Mouse (Mus musculus) liver, embryonic 11.5 days (tissue): ENCODE measurements around the gene Ddah2. TPM values are rescaled to one million over a fixed set of nuclear protein-coding genes. Genes with fewer than 3 reads are reported as not detected.

Experiments used
- ATAC-seq: fragments of 200-750 bp; cut with Nextera tagmentation; replicated peaks from 2 replicates; pipeline ENCODE4 v1.8.0; 2017; ENCODE audit warnings: moderate number of reproducible peaks, mild to moderate bottlenecking, moderate TSS enrichment, moderate library complexity; ENCODE audit not compliant: low FRiP score
- DNase-seq: peaks from one replicate; pipeline ENCODE4 v3.0.0-alpha.2; 2017; ENCODE audit warnings: low spot score
- H3K27ac ChIP-seq: fragments of 300-500 bp; sonication (generic); 2 replicates; pipeline ENCODE4 v1.5.1; 2014; ENCODE audit warnings: mild to moderate bottlenecking, low read depth, low read length, control low read depth
- H3K27me3 ChIP-seq: fragments of 300-500 bp; sonication (generic); replicated peaks from 2 replicates; pipeline ENCODE4 v1.6.1; 2014; ENCODE audit warnings: low read length, mixed read lengths; ENCODE audit not compliant: control insufficient read depth, insufficient read depth
- H3K36me3 ChIP-seq: fragments of 300-500 bp; sonication (generic); 2 replicates; pipeline ENCODE4 v1.6.1; 2014; ENCODE audit warnings: mild to moderate bottlenecking, low read length, moderate library complexity, mixed read lengths; ENCODE audit not compliant: control insufficient read depth, insufficient read depth
- H3K4me1 ChIP-seq: fragments of 300-500 bp; sonication (generic); replicated peaks from 2 replicates; pipeline ENCODE4 v1.6.1; 2014; ENCODE audit warnings: low read length, mixed read lengths; ENCODE audit not compliant: control insufficient read depth, insufficient read depth
- H3K4me2 ChIP-seq: fragments of 300-500 bp; sonication (generic); 2 replicates; pipeline ENCODE4 v1.6.1; 2014; ENCODE audit warnings: mild to moderate bottlenecking, control low read depth, moderate library complexity
- H3K4me3 ChIP-seq: fragments of 300-500 bp; sonication (generic); 2 replicates; pipeline ENCODE4 v1.5.1; 2014; ENCODE audit warnings: low read depth, low read length, control low read depth
- H3K9ac ChIP-seq: fragments of 300-500 bp; sonication (generic); 2 replicates; pipeline ENCODE4 v1.6.1; 2014; ENCODE audit warnings: low read depth, low read length, control low read depth
- H3K9me3 ChIP-seq: fragments of 300-500 bp; sonication (generic); 2 replicates; pipeline ENCODE4 v1.6.1; 2016; ENCODE audit warnings: low read length, inconsistent platforms, mixed read lengths; ENCODE audit not compliant: control insufficient read depth
- WGBS: fragments of 180-500 bp; shearing (Covaris S2); extraction: QIAGEN DNeasy Blood & Tissue Kit; methylation state at CpG from one replicate; pipeline ENCODE4 v1.1.7; 2014; 5-methylcytosine and 5-hydroxymethylcytosine counted together
- polyA plus RNA-seq: library from polyadenylated mRNA; unstranded; fragments of >200 nt; fragmentation: Nextera tagmentation; extraction: Ambion mirVana; gene quantifications from 2 replicates; pipeline ENCODE4 v1.2.1, GENCODE M21; 2014

Gene Ddah2
- polyA plus RNA-seq, 1 experiment from 2014 or later: 132 TPM

DNA sequence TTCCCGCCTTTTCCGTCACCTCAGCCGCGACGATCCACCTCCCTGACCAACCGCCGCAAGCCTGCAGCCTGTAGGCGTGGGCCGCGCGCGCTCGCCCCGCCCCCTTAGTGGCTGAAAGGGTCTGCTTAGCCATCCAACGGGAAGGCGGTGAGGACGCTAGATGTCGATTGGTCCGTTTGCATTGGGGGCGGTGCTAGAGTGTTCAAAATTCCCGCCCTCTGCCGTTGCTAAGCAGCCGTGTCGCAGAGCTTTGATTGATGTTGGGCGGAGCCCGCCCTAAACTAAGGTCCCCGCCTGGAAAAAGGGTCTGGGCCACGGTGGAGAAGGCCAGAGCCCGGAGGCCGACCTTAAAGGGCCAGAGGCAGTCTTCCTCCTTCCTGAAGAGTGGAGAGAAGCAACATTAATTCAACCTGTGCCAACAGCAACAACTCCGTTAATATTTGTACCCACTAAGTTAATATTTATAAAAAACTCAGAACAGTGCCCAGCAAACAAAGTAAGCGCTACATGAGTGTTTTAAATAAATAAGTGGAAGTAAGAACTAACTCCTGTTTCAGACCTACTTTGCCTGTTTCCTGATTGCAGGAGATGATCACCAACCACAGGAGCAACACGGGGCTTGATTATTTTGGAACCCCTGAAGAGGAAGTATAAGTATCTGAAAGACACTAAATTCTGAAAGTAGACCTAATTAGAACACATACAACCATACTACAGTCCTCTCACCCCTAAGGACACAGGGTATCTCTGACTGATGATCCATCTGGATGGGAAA lies 12.0 kb upstream of the Ddah2 start, which contains the start of gene Msh5:
Msh5 (minus strand) TSS at position 65 of the 775 bp plus-strand sequence.
- Histone ChIP-seq H3K4me3 (peak within 1 kb of the TSS; percentile 72), H3K27ac (peak within 1 kb of the TSS; percentile 96), H3K36me3 (no peaks in the 10 kb centered on the region), H3K27me3 (no peaks in the 10 kb centered on the region), H3K4me2 (peak within 1 kb of the TSS; percentile 99), H3K9ac (peak within 1 kb of the TSS; percentile 93), H3K4me1 (peaks cover 58% of the 10 kb centered on the region), H3K9me3 (no peaks in the 10 kb centered on the region)
- DNase-seq (peak; percentile 99), ATAC-seq (peak; percentile 89)
- 3% methylated on average over 33 of the region's 33 CpGs for WGBS

DNA sequence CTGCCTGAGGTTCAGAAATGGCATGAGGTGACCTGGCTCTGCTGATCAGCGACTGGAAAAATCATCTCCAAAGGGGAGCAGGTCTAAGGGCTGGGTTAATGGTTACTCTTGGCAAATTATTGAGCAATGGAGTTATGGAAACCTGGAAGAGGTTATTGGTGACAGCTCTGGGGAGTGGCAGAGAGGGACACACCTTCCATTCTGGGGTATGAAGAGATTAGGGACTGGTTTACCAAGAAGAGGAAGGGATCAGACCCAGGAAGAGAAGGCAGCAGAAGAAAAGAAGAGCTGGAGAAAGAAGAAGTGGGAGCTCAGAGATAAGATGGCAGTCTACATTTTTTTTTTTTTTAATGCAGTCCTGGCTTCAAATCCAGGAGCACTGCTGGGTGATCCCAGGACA lies 11.1 kb upstream of the Ddah2 start:
- H3K4me1 ChIP-seq: peaks cover 65% of the 10 kb centered on the region
- no peaks in the 10 kb centered on the region for H3K9me3 ChIP-seq
- peak overlapping the region; percentile 87 for H3K27ac ChIP-seq
- H3K27me3 ChIP-seq: no peaks in the 10 kb centered on the region
- H3K4me3 ChIP-seq: peak overlapping the region; percentile 36
- 16% methylated on average over 1 of the region's 1 CpGs for WGBS
- peak overlapping the region; percentile 64 for H3K9ac ChIP-seq
- DNase-seq (no peak), ATAC-seq (no peak)
- H3K36me3 ChIP-seq: peaks cover 3% of the 10 kb centered on the region
- H3K4me2 ChIP-seq: peak overlapping the region; percentile 99

DNA sequence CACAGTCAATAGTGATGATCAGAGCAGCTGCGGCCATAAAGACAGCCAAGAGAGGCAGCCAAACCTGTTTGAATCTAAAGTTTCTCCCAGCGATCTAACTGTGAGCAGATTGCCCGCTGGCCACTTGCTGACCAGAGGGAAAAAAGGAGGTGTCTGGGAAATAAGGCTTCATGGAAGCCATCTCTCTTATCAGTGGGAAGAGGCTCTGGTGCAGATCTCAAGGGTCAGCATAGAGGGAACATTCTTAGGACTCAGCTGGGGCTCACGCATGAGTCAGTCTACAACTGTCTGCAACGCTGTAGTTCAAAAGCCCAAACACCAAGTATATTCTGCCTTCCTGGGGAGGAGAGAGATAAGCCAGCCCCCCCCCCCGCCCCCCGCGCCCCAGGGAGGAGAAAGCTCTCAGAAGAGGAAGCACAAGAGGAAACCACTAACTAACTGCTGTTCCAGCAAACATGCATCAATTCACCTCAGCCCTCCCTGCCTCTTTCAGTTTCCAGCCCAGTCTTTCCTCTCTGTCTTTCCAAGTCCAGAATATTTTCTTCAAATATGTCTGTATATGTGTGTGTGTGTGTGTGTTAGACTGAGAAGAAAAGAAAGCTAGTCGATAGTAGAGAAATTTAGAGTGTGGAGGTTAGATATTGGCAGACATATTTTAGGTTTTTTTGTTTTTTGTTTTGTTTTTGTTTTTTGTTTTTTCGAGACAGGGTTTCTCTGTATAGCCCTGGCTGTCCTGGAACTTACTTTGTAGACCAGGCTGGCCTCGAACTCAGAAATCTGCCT lies 10.5 kb upstream of the Ddah2 start:
- ATAC-seq (no peak), DNase-seq (peak; percentile 71)
- Histone ChIP-seq H3K27ac (peak overlapping the region; percentile 87), H3K9ac (peak overlapping the region; percentile 86), H3K4me1 (peaks cover 68% of the 10 kb centered on the region), H3K4me2 (peak overlapping the region; percentile 99), H3K9me3 (no peaks in the 10 kb centered on the region), H3K4me3 (peak overlapping the region; percentile 36), H3K27me3 (no peaks in the 10 kb centered on the region), H3K36me3 (peaks cover 9% of the 10 kb centered on the region)
- WGBS: 12% methylated on average over 11 of the region's 11 CpGs

DNA sequence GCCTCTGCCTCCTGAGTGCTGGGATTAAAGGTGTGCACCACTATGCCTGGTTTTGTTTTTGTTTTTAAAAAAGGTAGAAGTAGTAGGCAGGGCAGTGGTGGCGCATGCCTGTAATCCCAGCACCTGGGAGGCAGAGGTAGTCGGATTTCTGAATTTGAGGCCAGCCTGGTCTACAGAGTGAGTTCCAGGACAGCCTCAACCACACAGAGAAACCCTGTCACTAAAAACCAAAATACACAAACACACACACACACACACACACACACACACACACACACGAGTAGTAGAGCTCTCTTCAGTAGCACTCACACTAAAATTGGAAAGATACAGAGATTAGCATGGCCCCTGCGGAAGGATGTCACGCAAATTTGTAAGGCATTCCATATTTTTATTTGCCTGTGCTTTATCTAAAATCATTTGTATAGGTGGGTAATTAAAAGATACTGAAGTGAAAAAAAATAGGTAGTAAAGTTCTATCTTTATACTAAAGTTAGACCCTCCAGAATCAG lies 9.8 kb upstream of the Ddah2 start:
- H3K36me3 ChIP-seq: peaks cover 14% of the 10 kb centered on the region
- H3K4me2 ChIP-seq: peak overlapping the region; percentile 99
- H3K4me3 ChIP-seq: peak overlapping the region; percentile 81; the same call in 1 of the 2 replicates
- H3K9me3 ChIP-seq: no peaks in the 10 kb centered on the region
- peak overlapping the region; percentile 87 for H3K27ac ChIP-seq
- H3K27me3 ChIP-seq: no peaks in the 10 kb centered on the region
- ATAC-seq (no peak), DNase-seq (no peak)
- H3K9ac ChIP-seq: peak overlapping the region; percentile 86
- 44% methylated on average over 5 of the region's 5 CpGs for WGBS
- peaks cover 61% of the 10 kb centered on the region for H3K4me1 ChIP-seq

DNA sequence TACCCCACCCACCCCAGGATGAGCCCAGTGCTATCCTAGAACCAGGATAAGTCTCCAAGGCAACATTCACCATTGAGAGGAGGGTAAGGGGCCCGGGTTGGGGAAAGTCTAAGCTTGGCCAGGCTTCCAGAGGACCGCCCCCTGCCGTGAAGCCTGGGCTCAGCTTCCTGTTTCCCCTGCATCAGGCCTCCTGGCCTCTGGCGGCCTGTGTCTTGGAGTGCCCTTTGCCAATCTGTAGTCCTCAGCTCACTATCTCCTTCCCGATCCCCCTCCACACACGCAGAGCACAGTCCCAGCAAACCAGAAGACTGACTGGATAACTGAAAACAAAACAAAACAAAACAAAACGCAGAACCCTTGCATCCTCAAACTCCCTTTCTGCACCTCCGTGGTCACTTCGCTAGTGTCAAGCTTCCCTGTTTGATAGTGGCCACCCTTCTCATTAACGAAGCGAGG lies 9.2 kb upstream of the Ddah2 start, which contains the start of gene Clic1:
Clic1 (plus strand) TSS at position 406 of the 456 bp plus-strand sequence.
- Histone ChIP-seq H3K4me1 (peaks cover 55% of the 10 kb centered on the region), H3K27ac (peak within 1 kb of the TSS; percentile 87), H3K9me3 (no peaks in the 10 kb centered on the region), H3K27me3 (no peaks in the 10 kb centered on the region), H3K36me3 (peaks cover 19% of the 10 kb centered on the region), H3K4me2 (peak within 1 kb of the TSS; percentile 99), H3K4me3 (peak within 1 kb of the TSS; percentile 81), H3K9ac (peak within 1 kb of the TSS; percentile 86)
- WGBS: 3% methylated on average over 11 of the region's 11 CpGs
- ATAC-seq (peak; percentile 1; the same call in 1 of the 2 replicates), DNase-seq (peak; percentile 81)

DNA sequence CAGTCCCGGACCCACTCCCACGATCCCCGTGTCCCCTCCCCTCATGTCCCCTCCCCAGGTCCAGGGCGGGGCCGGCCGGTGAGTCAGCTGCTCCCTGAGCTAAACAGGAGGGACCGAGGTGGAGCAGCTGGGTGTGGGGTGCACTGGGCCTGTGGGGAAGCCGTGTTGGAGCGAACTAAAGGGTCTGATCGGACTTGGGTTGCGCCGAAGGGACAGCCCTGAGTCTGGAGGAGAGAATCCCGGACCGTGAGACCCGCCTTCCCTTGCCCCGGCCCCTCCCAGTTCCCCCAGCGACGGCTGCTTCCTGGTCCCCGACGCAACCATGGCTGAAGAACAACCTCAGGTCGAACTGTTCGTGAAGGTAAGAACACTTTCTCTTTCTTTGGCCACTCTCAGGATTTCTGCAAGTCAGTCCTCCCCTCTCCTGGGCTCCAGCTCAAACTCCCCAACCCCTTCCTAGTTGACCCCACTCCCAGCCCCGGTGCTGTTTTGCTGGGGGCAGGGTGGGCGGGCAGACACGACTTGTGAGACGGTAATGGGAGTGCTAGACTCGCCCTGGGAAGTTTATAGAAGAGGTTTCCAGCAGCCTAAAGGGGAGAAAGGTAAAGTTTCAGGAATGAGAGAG lies 8.6 kb upstream of the Ddah2 start:
- H3K9ac ChIP-seq: peak overlapping the region; percentile 86
- H3K9me3 ChIP-seq: no peaks in the 10 kb centered on the region
- ATAC-seq (peak; percentile 14), DNase-seq (peak; percentile 82)
- H3K27me3 ChIP-seq: no peaks in the 10 kb centered on the region
- peaks cover 22% of the 10 kb centered on the region for H3K36me3 ChIP-seq
- H3K4me3 ChIP-seq: peak overlapping the region; percentile 81
- peaks cover 49% of the 10 kb centered on the region for H3K4me1 ChIP-seq
- H3K4me2 ChIP-seq: peak overlapping the region; percentile 99
- H3K27ac ChIP-seq: peak overlapping the region; percentile 87
- under 1% methylated on average over 27 of the region's 27 CpGs for WGBS

DNA sequence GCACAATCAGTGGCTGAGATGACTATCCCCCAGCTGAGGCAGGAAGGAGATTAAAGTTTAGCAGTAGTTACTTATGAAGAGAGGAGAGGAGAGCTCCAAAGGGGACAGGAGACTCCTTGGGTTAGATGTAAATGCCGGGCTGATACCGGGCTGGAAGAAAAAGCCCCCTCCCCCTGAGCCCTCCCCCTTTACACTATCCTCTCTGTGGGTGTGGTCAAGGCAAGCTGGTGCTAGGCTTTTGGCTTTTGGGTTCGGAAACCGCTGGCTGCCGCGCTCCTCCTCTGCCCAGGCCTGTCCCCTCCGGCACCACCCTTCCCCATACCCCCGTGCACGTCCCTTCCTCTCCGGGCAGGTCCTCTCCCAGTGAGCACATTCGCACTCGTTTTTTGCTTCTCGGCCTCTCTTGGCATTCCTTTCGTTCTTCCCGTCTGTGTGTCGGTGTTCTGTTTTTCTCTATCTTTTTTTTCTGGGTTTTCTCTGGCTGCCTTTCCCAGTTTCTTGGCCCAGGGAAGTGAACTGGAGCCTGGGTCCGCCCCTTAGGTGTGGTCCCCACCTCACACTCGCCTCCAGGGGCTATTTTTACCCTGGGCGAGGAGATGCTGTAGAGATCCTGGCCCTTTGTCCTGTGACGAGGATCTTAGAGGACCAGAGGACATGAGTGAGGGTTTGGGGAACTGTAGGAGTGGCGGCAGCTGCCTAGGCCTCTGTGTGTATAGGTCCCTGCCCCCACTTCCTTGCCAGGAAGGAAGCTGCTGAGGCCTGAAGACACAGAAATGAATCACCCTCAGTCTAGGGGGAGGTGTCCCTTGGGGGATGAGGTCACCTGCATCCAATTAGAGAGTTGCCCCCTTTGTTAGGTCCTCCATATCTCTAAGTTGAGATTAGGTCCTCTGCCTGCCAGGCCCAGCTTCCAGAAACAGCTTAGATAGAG lies 7.4 kb upstream of the Ddah2 start:
- Histone ChIP-seq H3K9me3 (no peaks in the 10 kb centered on the region), H3K9ac (peak overlapping the region; percentile 86), H3K4me3 (peak overlapping the region; percentile 81), H3K27me3 (no peaks in the 10 kb centered on the region), H3K27ac (peak overlapping the region; percentile 87), H3K36me3 (peaks cover 32% of the 10 kb centered on the region), H3K4me2 (peak overlapping the region; percentile 99), H3K4me1 (peaks cover 46% of the 10 kb centered on the region)
- DNase-seq (peak; percentile 77), ATAC-seq (peak; percentile 62)
- 3% methylated on average over 21 of the region's 21 CpGs for WGBS
